Mouse (Mus musculus) small intestine, adult 2 months (tissue): ENCODE results near the gene Hc. TPM values are rescaled to one million over a fixed set of nuclear protein-coding genes. Genes with fewer than 3 reads are reported as not detected.

Experiments
- H3K27ac ChIP-seq: fragments of 200-500 bp; 2 replicates; pipeline ENCODE4 v1.5.1; 2012; ENCODE audit warnings: low read depth, low read length, control low read depth, inconsistent platforms; ENCODE audit not compliant: insufficient read depth
- H3K27me3 ChIP-seq: fragments of 200-500 bp; 2 replicates; pipeline ENCODE4 v1.6.1; 2012; ENCODE audit warnings: mild to moderate bottlenecking, moderate library complexity, low read length, inconsistent platforms; ENCODE audit not compliant: control insufficient read depth, insufficient read depth
- H3K36me3 ChIP-seq: fragments of 200-500 bp; 2 replicates; pipeline ENCODE4 v1.6.1; 2012; ENCODE audit warnings: mild to moderate bottlenecking, low read length, control low read depth, inconsistent platforms; ENCODE audit not compliant: control insufficient read depth, insufficient read depth
- H3K4me1 ChIP-seq: fragments of 200-500 bp; 2 replicates; pipeline ENCODE4 v1.6.1; 2012; ENCODE audit warnings: low read length, inconsistent platforms, mixed read lengths; ENCODE audit not compliant: control insufficient read depth, insufficient read depth, insufficient read length
- H3K4me3 ChIP-seq: fragments of 200-500 bp; 2 replicates; pipeline ENCODE4 v1.5.1; 2012; ENCODE audit warnings: low read depth, mild to moderate bottlenecking, control low read depth, inconsistent platforms, low read length, moderate library complexity
- CTCF ChIP-seq: fragments of 200-500 bp; IDR thresholded peaks from 2 replicates; pipeline ENCODE4 v1.5.1; 2012; ENCODE audit warnings: low read depth, mild to moderate bottlenecking, control low read depth, inconsistent platforms, low read length, moderate library complexity, mixed read lengths; ENCODE audit not compliant: insufficient replicate concordance, insufficient read length; ENCODE audit errors: extremely low read depth
- POLR2A ChIP-seq: fragments of 200-500 bp; IDR thresholded peaks from 2 replicates; pipeline ENCODE4 v1.6.1; 2012; ENCODE audit warnings: low read depth, mild to moderate bottlenecking, control low read depth, inconsistent platforms, low read length, moderate library complexity
- WGBS: fragments of 180-500 bp; shearing (Covaris S2); methylation state at CpG from one replicate; pipeline ENCODE4 v1.1.7; 2018; 5-methylcytosine and 5-hydroxymethylcytosine counted together
- polyA plus RNA-seq: library from polyadenylated mRNA; depleted of rRNA; stranded (reverse); fragments of >200 nt; gene quantifications from 2 replicates; pipeline ENCODE4 v1.2.3, GENCODE M21; 2012

Hc gene
- polyA plus RNA-seq, 1 experiment: not detected

- Histone ChIP-seq H3K4me3 (no peak overlapping the region), H3K36me3 (no peaks in the 10 kb centered on the region), H3K27ac (no peak overlapping the region), H3K4me1 (peaks cover 12% of the 10 kb centered on the region), H3K27me3 (no peaks in the 10 kb centered on the region)
- WGBS: 90% methylated on average over 8 of the region's 8 CpGs
- TF ChIP-seq POLR2A (no peak), CTCF (no peak)
These were observed 94.8 kb downstream of the Hc start for GRCm38 (mm10) chr2:34966243-34966934.

- H3K27ac ChIP-seq: no peak overlapping the region
These were observed 95.4 kb downstream of the Hc start for GRCm38 (mm10) chr2:34965806-34966205.

GRCm38 (mm10) chr2:34965293-34965692, 95.9 kb downstream of the Hc start:
- no peak overlapping the region for H3K4me3 ChIP-seq
- peak overlapping the region; percentile 28; the same call in 1 of the 2 replicates for H3K27ac ChIP-seq
- H3K4me1 ChIP-seq: peaks cover 14% of the 10 kb centered on the region
- no peaks in the 10 kb centered on the region for H3K27me3 ChIP-seq
- WGBS: 27% methylated on average over 9 of the region's 9 CpGs
- TF ChIP-seq POLR2A (no peak), CTCF (no peak)
- H3K36me3 ChIP-seq: no peaks in the 10 kb centered on the region

More at GRCm38 (mm10) chr2:34965806-34966205, 95.4 kb downstream of the Hc start:
- Histone ChIP-seq H3K4me3 (no peak overlapping the region), H3K4me1 (peaks cover 14% of the 10 kb centered on the region), H3K27me3 (no peaks in the 10 kb centered on the region), H3K36me3 (no peaks in the 10 kb centered on the region)
- WGBS: 90% methylated on average over 8 of the region's 8 CpGs
- TF ChIP-seq POLR2A: no peak

GRCm38 (mm10) chr2:34964651-34965050, 96.6 kb downstream of the Hc start:
- no peak for TF ChIP-seq CTCF
- WGBS: 80% methylated on average over 9 of the region's 9 CpGs
- no peak overlapping the region for H3K27ac ChIP-seq

GRCm38 (mm10) chr2:34964230-34964629, 97.0 kb downstream of the Hc start:
- no peak overlapping the region for H3K4me3 ChIP-seq
- H3K27me3 ChIP-seq: no peaks in the 10 kb centered on the region
- no peak for TF ChIP-seq CTCF
- TF ChIP-seq POLR2A: no peak
- WGBS: 88% methylated on average over 6 of the region's 6 CpGs
- H3K27ac ChIP-seq: 0 out of 2 replicates have a peak overlapping the region, but pooled peaks have one; percentile 92
- peaks cover 14% of the 10 kb centered on the region for H3K4me1 ChIP-seq
- no peaks in the 10 kb centered on the region for H3K36me3 ChIP-seq

More at GRCm38 (mm10) chr2:34964651-34965050, 96.6 kb downstream of the Hc start:
- Histone ChIP-seq H3K4me1 (peaks cover 14% of the 10 kb centered on the region), H3K36me3 (no peaks in the 10 kb centered on the region), H3K27me3 (no peaks in the 10 kb centered on the region), H3K4me3 (no peak overlapping the region)

GRCm38 (mm10) chr2:34963371-34963956, 97.8 kb downstream of the Hc start:
- Histone ChIP-seq H3K4me1 (peaks cover 14% of the 10 kb centered on the region), H3K36me3 (no peaks in the 10 kb centered on the region), H3K27ac (peak overlapping the region; percentile 92), H3K27me3 (no peaks in the 10 kb centered on the region), H3K4me3 (peak overlapping the region; percentile 10; the same call in 1 of the 2 replicates)
- TF ChIP-seq POLR2A (no peak), CTCF (no peak)
- WGBS: 58% methylated on average over 13 of the region's 13 CpGs

- Histone ChIP-seq H3K27me3 (no peaks in the 10 kb centered on the region), H3K4me1 (peaks cover 14% of the 10 kb centered on the region), H3K4me3 (peak overlapping the region; percentile 6; the same call in 1 of the 2 replicates), H3K36me3 (no peaks in the 10 kb centered on the region), H3K27ac (peak overlapping the region; percentile 92)
- WGBS: 75% methylated on average over 9 of the region's 9 CpGs
- no peak for TF ChIP-seq CTCF
- no peak for TF ChIP-seq POLR2A
These were observed 98.3 kb downstream of the Hc start for GRCm38 (mm10) chr2:34962893-34963292.
